22 mouse cellular contexts compared by ENCODE assay signal in genomic region chr11:86458866-86459265, GRCm38 (mm10). TPM values are rescaled to one million over a fixed set of nuclear protein-coding genes. Genes with fewer than 3 reads are reported as not detected.
DNase-seq lines count a peak whose midpoint lies in the region; TF ChIP-seq lines count a peak whose summit lies in the region.
"Had no signal": no experiment of that assay in that cellular context is flagged by ENCODE, and none has a peak within 500 bp of the region (broad histone marks: within the 10 kb centered on the region; RNA-seq: fewer than 3 reads in every experiment).

No protein-coding gene starts in this region.

- peak overlapping the region; percentile 64; the same call in 1 of the 2 replicates for H3K9ac ChIP-seq in ES-E14 (ENCODE audit: insufficient read depth, low read depth, low read length, poor library complexity, severe bottlenecking)
- H3K9ac ChIP-seq: embryonic facial prominence, embryonic 13.5 days; embryonic facial prominence, embryonic 15.5 days; forebrain, embryonic 12.5 days had no signal

- peaks cover 0 to 4% of the 10 kb centered on the region in 2 experiments; a peak in 1 of 4 replicates for H3K4me1 ChIP-seq in ES-E14 (ENCODE audit: control insufficient read depth in 2 of 2, insufficient read depth in 2 of 2, low read length in 2 of 2, poor library complexity in 1 of 2)
- H3K4me1 ChIP-seq: embryonic facial prominence, embryonic 13.5 days; embryonic facial prominence, embryonic 15.5 days; forebrain, embryonic 12.5 days had no signal

- H3K27ac ChIP-seq in ES-E14 (ENCODE audit: insufficient read depth, low read depth, low read length, poor library complexity, severe bottlenecking), result no peak overlapping the region
- H3K27ac ChIP-seq: embryonic facial prominence, embryonic 13.5 days; embryonic facial prominence, embryonic 15.5 days; forebrain, embryonic 10.5 days; forebrain, embryonic 12.5 days had no signal

- H3K36me3 ChIP-seq in ES-E14 (ENCODE audit: control insufficient read depth, insufficient read depth, low read length, poor library complexity, severe bottlenecking), result no peaks in the 10 kb centered on the region
- H3K36me3 ChIP-seq: embryonic facial prominence, embryonic 13.5 days; embryonic facial prominence, embryonic 15.5 days; forebrain, embryonic 10.5 days; forebrain, embryonic 12.5 days had no signal

- peak overlapping the region; percentile 28 to 40; a peak in 3 of 4 replicates for H3K4me3 ChIP-seq in ES-E14 (ENCODE audit: insufficient read depth in 1 of 2, low read depth in 1 of 2, low read length in 2 of 2, poor library complexity in 1 of 2, severe bottlenecking in 1 of 2)
- H3K4me3 ChIP-seq: embryonic facial prominence, embryonic 13.5 days; embryonic facial prominence, embryonic 15.5 days; erythroblast, embryonic 14.5 days; forebrain, embryonic 10.5 days; forebrain, embryonic 12.5 days had no signal

- in situ Hi-C loops in ES-E14 (cut with MboI; ENCODE audit: low sequenced_read_pairs in 2 of 2, unreplicated experiment in 2 of 2), result no loop called here

- peak; percentile 87 for DNase-seq in heart, adult 11 months
- no peak for DNase-seq in heart, adult 9 months (ENCODE audit: low spot score in 2 of 2)
- DNase-seq in ES-E14 (ENCODE audit: low read depth, low spot score) (no peak), ZHBTc4 (ENCODE audit: low read depth, low spot score) (peak; percentile 51)
- DNase-seq in kidney, postnatal 36 days, result no peak
- no peak for DNase-seq in lung, postnatal 4 days
- no peak for DNase-seq in thymus, postnatal 25 days
- DNase-seq: adrenal gland, adult 8-10 months; adrenal gland, postnatal 14 days; adrenal gland, postnatal 36 days; B cell, adult 2 months; cerebellum, adult 11-12 months; cerebellum, adult 2 months; cerebellum, adult 9-10 months; cerebellum, postnatal 10 days; cerebellum, postnatal 36 days; embryo, embryonic 11 days had no signal

- H3K9me3 ChIP-seq in ES-E14 (ENCODE audit: control insufficient read depth, insufficient read depth, low read depth, low read length), result no peaks in the 10 kb centered on the region
- H3K9me3 ChIP-seq: embryonic facial prominence, embryonic 13.5 days; embryonic facial prominence, embryonic 15.5 days; forebrain, embryonic 10.5 days; forebrain, embryonic 12.5 days had no signal

TF ChIP-seq in ES-E14, 5 proteins besides CTCF, POLR2A, EP300 and RAD21:
- TF ChIP-seq CHD2 (IDR thresholded peaks at IDR 0.05; ENCODE audit: low read depth, low read length) (no peak), ZNF384 (IDR thresholded peaks at IDR 0.05; ENCODE audit: low read depth, low read length) (no peak), MAFK (IDR thresholded peaks at IDR 0.05; ENCODE audit: insufficient read depth, low read depth, low read length) (no peak), ZC3H11A (IDR thresholded peaks at IDR 0.05; ENCODE audit: borderline replicate concordance, low read depth, low read length) (no peak), HCFC1 (IDR thresholded peaks at IDR 0.05; ENCODE audit: borderline replicate concordance, insufficient read depth, low read length) (no peak)

RNA-seq across cellular contexts. Expression of gene Rnft1, which starts 25.6 kb away (rescaled TPM):
- total RNA-seq in ES-E14 (2012; rRNA removed), result 33.5 and 34.5 TPM in 2 replicates

Comparison
In these comparisons a context has a peak if more than half of its experiments do, and no peak if none do; other contexts are left out.
1. DNase-seq: peak in heart, adult 11 months (single experiment) and ZHBTc4 (single experiment); none in heart, adult 9 months (0 of 2), ES-E14 (single experiment), kidney, postnatal 36 days (0 of 2), lung, postnatal 4 days (0 of 2) and thymus, postnatal 25 days (single experiment).